Mouse (Mus musculus): Measurements from ENCODE around the gene Ski.
"Not testable (repeated sequence)": the region's sequence is repeated elsewhere in the genome, so short reads cannot be mapped to it uniquely, and the experiment has no call there.

Gene Ski

DNA sequence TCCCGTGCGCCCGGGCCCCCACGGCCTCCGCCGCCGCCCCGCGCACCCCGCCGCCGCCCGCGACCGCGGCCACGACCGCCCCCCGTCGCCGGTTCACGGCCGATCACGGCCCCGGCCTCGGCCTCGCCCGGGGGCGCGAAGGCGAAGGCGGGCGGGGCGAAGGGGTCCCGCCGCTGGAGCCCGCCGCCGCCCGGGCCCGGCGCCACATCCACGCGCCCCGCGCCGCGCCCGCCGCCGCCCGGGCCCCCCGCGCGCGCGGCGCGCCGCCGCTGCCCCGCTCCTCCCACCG, at the start of gene Ski:
Gene Ski, minus strand, starts transcription at position 41 of the 289 bp plus-strand sequence.
- no peak for DNase-seq (ENCODE audit: low read depth, low spot score)

DNA sequence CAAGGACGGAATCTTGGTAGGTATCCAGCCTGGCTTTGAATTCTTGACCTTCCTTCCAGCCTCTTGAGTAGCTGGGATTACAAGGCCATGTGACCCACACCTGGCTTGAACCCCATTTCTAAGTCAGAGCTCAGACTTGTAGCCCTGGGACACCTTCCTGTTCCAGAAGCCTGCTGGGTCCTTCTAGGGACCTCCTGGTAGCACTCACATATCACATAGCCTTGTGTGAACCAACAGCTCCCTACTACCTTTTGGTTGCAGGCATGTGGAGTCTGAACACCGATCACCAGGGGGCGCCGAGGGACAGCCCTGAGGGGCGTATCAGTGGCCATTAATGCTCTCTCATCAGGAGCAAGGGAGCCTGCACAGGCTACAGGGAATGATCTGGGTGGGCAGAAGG, 46.0 kb upstream of the Ski start:
- peak; percentile 68 for DNase-seq (ENCODE audit: low read depth, low spot score)

DNA sequence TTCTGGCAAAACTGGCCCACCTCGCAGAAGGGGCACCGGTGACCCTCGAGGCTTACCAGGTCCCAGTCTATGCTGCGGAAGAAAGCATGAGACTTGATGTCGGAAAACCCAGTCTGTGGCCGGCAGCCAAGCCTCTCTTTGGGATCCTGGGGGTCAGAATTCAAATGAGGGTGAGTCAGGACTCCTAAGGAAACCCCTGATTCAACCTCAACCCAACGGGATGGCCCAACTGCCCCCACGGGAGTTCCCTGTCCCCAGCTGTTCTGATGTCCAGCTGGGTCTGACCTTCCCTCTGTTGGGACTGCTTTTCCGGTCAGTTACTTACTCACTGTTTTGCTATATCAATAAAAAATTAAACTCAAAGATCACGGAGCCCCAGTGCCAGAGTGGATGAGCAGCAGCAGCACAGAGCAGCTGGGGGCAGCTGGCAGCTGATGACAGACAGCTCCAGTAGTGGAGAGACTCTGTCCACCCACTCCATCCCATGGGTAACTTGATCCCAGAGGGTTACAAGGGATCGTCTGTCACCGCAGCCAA, 45.3 kb upstream of the Ski start:
- DNase-seq (ENCODE audit: low read depth, low spot score): no peak

DNA sequence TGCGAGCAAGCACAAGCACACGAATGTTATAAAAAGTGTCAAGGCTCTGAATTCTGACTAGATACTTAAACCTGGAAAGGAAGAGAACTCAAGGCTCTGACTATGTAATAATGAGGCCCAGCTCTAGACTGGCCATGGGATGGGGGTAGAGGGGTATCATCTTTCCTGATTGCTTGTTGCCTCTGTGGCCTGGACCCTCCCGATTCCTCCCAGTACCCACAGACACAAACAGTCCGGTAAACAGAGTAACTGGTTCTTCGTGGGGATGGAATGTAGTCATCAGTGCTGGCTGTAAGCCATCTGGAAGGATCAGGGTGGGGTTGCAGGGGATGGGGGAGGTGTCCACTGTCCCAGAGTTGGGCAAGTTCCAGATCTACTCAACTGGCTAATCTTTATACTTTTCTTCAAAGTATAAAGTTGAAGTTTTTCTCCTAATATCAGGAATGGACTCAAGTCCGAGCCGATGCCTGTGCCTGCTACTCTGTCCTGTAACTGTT, 44.7 kb upstream of the Ski start:
- no peak for DNase-seq (ENCODE audit: low read depth, low spot score)

DNA sequence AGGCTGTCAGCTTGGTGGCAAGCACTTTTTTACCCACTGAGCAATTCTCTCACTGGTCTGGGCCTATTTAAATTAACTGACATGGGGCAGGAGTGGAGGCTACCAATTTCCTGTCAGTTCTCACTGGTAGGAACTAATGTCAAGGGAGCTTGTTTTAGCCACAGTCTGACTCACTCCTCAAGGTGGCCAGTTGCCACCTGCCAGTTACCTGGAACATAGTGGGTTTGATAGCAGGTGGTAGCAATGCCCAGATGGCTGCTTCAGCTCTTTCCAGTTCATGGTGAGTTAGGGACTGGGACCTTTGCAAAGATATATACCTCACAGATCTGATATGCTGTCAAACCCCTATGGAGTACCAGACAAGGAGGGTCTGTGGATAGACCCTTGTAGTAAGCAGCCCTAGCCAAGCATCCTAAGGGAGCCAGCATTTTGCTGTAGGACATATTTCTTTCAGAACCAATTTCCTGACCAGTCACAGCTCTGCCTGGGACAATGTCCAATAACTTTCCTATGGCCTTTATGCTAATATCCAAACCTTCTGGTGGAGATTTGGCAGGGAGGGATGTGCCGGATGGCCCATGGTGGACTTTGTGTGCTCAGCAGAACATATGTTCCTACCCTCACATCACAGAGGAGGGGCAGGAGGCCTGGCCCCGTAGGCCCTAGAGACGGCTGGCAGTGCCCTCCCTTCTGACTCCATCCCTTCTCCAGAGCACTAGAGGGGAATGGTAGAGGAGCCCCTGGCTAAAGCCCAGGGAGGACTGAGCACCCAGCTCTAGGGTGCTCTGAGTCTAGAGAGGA, 42.3 kb upstream of the Ski start:
- no peak for DNase-seq (ENCODE audit: low read depth, low spot score)

DNA sequence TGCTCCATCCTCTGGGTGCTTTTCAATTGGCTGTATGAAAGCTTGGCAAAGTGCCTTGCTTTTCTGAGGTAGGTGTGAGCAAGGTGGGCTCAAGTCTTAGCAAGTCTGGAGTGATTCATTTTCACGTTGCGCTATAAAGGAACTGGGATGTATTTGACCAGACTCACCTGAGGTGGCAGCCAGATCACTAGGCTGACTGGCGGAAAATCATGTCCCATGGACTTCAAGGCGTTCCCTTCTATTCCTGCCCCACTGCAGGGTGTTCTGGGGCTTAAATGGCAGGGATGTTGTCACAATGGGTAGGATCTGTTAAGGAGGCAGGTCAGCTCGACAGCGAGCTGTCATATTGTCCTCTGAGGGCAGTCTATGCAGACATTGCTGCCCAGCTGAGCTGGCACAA, 29.9 kb upstream of the Ski start:
- no peak for DNase-seq (ENCODE audit: low read depth, low spot score)

DNA sequence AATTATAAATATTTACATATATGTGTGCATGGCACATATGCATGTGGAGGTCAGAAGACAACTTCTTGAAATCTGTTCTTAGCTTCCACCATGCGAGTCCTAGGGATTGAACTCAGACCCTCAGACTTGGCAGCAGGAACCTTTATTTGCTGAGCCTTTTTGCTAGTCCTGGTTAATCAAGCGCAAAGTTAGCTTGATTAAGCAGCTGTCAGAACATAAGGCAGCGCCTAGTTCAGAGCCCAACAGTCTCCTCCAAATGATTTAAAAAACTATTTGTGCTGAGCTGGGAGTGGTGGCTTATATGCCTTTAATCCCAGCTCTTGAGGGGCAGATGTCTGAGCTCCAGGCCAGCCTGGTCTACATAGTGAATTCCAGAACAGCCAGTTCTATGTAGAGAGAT, 28.8 kb upstream of the Ski start:
- DNase-seq (ENCODE audit: low read depth, low spot score): no peak

DNA sequence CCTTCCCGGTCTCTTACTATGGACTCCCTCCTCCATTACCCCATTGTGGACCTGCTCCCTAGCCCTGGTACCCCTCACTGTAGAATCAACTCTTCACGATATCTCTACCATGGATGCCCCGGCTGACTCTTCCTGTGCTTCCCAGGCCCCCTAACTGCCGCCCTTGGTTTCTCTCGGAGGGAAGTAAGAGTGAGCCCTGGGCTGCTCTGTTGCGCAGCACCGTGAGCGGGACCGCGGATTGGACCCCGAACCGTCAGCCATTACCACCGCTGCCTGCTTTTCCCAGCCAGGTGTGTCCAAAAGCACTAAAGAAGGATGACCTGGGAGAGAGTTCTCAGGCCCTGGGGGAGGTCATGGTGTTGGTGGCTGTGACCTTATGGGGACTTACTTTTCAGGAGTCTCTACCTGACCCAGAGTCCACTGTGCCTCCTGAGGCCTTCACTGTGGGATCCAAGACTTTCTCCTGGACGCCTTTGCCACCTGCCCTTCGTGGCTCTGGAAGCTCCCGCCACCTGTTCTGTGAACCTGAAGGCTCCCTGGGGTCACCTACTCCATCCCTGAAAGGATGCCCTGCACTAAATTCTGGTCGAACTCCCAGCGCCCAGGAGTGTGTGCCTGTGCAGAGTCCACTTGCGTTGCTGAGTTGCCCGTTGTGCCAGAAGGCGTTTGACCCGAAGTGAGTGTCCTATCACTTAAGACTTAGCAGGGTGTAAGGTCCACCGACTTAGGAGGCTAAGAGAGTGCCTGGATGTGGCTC, 28.1 kb upstream of the Ski start:
- peak; percentile 39 for DNase-seq (ENCODE audit: low read depth, low spot score)

DNA sequence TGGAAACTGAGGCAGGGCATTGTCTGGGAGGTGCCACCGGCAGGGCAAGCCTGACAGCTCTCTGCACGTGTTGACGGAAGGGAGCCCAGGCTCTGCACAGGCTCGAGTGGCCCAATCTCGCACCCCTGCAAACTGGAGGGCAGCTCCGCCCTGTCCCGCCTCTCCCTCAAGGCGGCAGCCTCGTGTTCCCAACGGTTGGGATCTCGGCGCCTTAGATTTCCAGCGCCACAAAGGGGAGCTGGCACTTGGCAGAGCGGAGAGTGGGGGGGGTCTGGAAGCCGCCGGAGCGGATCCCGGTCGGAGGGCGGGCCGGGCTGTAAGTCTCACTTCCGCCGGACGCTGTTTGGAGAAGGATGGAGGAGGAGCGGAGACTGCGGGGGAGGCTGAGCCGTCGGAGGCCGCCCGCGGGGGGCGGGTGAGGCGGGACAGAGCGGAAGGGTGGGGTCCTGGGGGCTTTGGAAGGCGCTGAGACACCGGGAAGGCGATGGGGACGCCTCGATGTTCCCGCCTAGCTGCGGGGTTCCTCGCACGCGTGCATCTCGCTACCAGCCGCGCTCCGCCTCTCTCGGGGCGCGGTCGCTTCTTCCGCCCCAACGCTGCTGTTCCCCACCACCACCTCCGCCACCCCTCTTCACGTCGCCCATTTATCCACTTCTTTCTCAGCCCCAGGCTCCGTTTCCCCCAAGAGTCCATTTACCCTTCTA, 27.4 kb upstream of the Ski start, which contains the start of gene Faap20:
Gene Faap20, plus strand, starts transcription at position 155 of the 704 bp plus-strand sequence.
- DNase-seq (ENCODE audit: low read depth, low spot score): peak; percentile 89

DNA sequence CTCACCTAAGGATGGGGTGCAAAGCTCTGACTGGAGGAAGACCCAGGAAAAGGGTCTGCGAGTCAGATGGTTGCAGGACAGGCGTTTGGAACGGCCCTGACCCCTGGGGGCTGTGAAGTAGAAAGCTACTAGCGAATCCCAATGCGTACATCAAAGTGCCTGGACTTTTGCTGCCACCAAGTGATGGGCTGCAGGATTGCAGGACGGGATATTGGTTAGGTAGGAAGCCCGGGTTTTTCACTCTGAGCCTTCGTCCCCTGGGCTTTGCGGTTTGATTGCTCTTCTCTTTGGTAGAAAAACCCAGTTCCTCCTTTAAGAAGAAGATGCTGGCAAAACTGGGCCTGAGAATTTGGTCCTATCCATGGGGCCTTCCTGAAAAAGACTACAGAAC, 26.9 kb upstream of the Ski start:
- DNase-seq (ENCODE audit: low read depth, low spot score): peak; percentile 95

DNA sequence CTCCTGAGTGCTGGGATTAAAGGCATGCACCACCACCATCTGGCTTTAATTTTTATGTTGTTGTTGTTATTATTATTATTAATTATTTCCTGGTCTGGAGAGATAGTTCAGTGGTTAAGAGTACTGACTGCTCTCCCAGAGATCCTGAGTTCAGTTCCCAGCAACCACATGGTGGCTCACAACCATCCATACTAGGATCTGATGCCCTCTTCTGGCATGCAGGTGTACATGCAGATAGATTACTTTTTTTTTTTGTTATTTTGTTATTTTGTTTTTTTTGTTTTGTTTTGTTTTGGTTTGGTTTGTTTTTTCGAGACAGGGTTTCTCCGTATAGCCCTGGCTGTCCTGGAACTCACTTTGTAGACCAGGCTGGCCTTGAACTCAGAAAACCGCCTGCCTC, 25.7 kb upstream of the Ski start:
- not testable (repeated sequence) for DNase-seq (ENCODE audit: low read depth, low spot score)

DNA sequence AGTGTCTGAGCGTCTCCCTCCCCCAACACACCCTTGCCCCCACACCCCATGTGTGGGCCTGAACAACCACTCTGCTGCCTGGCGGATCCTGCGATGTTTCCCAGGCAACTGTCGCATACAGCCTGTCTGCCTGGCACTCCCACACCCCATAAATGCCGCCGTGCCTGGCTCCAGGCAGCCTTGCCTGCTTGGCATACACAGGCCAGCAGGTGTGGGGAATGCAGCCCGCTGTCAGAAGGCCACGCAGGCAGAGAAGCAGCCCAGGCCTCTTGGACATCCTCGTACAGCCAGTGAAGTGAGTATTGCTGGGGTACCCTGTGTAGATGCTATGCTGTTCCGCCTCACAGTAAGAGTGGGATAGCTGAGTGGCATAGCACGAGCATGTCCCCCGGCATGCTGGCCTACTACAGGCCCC, 24.3 kb upstream of the Ski start:
- DNase-seq (ENCODE audit: low read depth, low spot score): peak; percentile 15

DNA sequence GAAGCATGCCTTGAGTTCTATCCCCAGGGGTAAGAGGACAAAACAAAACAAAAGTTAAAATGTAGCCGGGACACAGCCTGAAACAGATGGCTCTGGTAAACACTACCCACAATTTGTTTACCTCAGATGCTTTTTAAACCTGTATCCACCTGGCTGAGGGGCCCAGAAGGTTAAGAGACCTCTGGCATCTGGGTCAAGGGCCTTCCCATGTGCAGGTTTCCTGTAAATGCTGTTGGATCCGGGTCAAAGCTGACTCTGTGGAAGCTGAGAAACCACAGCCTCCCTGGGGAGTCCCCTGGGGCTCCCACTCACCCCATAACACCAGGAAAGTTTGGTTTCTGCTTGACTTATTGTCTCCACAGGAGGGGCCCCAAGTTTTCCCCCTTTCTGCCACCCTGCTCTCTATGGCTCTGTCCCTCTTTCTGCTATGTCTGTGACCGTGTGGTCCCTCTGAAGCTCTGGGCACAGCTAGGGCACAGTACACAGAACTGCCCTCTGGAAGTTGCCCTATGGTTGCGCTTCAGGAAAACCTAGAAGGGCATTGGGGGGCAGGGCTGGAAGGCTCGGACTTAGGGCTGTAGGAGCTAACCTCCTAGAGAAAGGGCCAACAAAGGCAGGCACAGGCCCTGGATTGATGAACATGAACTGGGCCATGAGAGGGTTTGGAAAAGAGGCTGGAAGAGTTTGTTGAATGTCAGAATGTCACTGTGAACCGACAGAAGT, 23.5 kb upstream of the Ski start:
- DNase-seq (ENCODE audit: low read depth, low spot score): no peak

DNA sequence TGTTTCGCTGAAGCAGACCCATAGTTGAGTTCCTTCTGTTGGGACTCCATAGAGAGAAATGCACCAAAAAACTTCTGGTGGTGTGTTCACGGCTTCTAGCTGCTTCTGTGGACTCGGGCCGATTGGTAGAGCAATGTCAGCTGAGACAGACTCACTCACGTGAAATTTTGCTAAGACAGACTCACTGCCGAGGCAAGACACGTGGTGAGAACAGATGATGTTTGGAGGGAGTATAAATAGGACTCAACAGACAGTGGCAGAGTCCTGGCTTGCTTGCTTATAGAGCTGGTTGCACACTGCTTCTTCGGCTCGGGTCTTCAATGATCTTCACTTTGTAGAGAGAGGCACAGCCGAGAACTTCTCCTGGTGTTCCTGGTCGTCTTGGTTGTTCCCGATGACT, 20.8 kb upstream of the Ski start:
- no peak for DNase-seq (ENCODE audit: low read depth, low spot score)

DNA sequence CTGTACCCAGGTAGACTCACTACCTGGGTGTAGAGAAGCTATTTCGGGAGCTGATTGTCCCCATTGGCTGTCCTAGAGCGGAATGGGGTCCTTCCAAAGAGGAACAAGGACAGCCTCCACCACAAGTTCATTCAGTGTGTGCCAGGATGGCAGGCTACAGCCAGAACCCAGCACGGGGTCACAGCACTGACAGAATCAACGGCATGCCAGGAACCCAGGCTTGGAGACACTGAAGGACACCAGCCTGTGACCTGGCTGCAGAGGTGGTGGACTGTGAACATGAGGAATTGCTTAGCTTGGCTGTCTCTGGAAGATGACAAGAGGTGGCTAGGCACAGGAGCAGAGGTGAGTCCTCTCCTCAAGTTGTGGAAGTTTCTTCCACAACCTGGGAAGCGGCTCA, 19.9 kb upstream of the Ski start:
- no peak for DNase-seq (ENCODE audit: low read depth, low spot score)

DNA sequence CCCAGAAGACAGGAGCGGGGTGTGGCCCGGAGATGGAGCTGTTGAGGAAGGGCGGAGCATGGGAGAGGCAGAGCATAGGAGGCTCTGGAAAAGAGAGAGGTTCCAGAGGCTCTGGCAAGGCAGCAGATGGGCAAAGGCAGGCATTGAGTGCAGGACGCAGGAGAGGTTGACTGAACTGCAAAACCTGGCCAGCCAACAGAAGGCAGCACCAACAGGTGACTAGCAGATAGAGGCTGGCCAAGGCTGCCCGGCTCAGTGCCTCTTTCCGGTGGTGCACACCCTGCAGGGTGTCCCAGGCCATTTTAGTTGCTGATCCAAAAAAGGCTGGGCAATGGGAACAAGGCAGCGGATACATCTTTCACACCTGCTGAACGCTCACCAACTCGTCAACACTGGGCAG, 19.4 kb upstream of the Ski start:
- no peak for DNase-seq (ENCODE audit: low read depth, low spot score)

DNA sequence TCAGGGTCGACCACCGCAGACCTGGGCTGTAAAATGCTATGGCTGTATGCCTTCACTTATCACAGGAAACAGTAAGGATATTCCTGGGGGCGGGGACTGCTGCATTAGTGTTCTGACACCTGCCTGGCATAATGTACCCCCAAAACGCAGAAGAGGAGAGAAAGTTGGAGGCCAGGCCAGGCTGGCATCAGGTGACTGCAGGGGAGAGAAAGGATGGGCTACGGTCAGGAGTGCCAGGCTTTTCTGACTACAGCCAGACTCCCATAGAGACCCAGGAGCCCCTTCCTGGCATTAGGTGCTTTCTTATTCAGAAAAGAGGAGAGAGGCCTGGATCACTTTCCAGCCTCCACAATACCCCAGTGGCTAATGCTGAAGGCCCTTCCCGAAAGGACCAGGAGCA, 17.1 kb upstream of the Ski start:
- DNase-seq (ENCODE audit: low read depth, low spot score): no peak

DNA sequence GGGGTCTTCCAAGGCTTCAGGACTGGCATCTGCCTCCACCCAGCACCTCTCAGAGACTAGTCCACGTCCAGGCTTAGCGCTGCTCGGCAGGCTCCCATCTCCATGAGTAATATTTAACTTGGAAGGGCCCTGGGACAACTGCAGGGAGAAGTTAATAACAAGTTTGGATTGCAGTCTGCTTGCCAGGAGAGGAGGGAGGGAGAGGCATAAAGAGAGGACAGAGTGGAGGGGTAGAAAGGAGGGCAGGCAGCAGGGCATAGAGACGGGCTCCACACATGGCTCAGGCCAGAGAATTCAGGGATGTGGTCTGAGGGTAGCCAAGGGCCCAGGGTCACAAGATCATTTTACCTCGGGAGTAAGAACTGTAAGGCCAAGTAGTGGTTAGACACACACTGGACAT, 15.9 kb upstream of the Ski start:
- DNase-seq (ENCODE audit: low read depth, low spot score): no peak

DNA sequence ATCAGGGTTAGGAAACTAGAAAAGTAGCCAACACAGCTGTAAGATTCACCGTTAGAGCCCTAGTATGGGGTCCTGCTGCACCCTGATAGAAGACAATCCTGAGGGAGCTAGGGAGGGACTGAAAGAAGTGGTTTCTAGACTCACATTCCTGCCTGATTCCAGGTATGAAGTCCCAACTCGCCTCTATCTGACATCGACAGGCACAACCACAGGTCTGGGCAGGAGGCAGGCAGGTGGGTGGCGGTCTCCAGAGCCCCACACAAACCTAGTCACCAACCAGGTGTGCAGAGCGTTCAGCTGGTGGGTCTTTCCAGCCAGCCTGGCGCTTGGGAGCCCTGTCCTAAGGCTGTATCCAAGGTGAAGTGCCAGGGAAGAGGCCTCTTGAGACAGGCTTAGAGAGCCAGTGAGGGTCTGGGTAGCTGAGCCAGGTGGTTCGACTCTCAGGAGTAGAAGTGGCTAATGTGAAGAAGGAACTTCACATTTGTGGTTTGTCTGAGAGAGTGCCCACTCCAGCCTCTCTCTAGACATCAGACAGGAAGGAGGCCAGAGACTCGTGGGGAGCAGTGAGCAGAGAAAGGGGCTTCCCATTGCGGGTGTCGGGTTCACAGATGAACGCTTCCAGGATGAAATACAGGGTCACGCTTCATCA, 14.5 kb upstream of the Ski start:
- DNase-seq (ENCODE audit: low read depth, low spot score): no peak

DNA sequence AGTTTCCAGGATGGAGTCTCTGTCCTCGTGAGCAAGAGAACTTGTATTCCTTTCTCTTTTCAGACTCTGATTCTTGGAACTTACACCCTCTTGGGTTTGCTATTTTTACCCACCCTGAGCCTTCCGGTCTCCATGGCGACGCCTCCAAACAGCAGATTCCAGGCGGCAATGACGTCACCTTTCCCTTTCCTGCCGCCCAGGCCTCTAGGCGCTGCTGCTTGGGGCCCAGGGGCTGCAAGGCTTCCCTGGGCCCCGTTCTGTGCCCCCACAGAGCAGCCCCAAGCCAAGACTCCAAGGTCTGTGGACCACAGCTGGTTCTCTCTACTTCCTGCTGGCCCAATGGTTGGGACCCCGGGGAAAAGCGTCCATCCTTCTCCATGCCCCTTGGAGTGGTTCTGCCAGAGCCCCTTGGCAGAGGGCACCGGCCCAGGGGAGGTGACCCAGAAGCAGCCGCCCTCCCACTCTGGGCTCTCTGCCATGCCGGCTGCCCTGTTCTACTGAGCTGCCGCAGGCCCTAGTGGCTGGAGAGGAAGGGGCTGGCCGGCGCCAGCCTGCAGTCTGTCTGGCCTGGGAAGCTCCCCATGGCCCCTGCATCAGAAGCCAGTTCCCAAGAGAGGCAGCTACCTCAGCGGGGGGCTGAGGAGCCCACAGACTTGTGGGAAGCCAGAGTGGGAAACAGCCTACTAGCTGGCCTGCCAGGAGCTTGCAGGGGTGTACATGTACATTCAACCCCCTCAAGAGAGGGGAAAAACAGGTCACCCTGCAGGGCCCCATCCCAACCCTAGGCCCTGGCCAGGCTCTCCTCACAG, 13.1 kb upstream of the Ski start:
- peak; percentile 86 for DNase-seq (ENCODE audit: low read depth, low spot score)

All from ZHBTc4 (cell line).